Mouse (Mus musculus): Measurements from ENCODE around the gene 1700113H08Rik.

1700113H08Rik gene

DNA sequence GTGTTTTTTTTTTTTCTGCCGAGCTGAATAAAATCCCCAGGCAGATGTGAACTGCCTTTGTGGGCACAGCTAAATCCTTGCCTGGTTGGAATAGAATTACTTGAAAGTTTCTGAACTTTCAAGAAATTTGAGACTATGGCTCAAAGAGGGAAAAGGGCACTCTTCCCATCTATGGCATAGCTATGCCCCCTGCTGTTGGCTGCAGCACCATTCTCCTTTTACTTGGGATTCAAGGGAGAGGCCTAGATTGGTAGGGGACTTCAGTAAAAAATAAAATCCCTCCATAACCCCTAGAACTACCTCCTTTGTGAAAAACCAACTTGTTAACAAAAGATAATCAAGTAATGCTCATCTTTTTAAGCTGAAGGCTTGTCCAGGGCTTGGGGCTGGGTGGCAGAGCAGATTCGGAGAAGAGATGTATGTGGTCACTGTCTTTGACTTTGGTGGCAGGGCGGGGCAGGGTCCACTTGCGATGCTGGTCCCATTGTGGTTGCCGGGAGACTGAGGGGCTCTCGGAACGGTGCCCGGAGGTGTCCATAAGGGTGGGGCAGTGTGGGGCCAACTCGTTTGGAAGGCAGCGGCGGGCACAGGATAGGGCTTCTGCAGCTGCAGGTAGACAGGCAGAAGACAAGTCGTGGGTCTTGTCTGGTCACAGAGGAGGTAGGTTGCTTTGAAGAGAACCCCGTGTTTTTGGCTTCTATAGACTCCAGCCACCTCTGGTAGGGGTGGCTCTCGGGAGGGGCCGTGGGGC, at the start of gene 1700113H08Rik:
TSS of gene 1700113H08Rik (plus strand) at position 546 of the 751 bp plus-strand sequence.
- peak in 1 of 2 experiments; percentile 16 for DNase-seq

DNA sequence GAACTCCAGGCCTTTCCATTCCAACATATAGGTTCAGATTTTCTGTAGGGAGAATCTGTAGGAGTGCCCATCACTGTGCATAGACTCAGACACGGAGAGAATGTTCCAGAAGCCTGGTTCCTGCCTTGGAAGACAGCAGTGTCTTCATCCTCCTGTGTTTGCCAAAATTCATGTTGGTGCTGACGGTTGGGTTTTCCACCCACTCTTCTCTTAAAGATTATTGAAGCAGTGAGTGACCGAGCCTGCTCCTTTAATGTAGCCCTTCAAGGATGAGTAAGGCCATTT, 49.7 kb upstream of the 1700113H08Rik start:
- no peak for DNase-seq

DNA sequence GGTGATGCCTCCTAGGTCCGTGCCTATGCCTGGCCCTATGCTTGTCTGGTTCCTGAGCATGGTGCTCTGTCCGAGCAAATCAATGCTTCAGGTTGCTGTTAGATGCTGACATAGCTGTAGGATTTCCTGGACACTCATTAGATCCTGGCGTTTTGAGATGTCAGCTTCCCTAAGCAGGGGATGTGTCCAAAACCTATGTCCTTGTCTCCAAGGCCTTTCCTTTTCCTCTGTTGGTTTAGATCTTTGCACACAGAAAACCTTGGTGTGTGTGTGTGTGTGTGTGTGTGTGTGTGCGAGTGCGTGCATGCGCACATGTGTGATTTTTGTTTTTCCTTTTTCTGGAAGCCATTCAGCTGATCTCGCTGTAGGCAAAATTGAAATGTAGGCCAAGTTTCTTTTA, 45.8 kb upstream of the 1700113H08Rik start:
- no peak for DNase-seq

DNA sequence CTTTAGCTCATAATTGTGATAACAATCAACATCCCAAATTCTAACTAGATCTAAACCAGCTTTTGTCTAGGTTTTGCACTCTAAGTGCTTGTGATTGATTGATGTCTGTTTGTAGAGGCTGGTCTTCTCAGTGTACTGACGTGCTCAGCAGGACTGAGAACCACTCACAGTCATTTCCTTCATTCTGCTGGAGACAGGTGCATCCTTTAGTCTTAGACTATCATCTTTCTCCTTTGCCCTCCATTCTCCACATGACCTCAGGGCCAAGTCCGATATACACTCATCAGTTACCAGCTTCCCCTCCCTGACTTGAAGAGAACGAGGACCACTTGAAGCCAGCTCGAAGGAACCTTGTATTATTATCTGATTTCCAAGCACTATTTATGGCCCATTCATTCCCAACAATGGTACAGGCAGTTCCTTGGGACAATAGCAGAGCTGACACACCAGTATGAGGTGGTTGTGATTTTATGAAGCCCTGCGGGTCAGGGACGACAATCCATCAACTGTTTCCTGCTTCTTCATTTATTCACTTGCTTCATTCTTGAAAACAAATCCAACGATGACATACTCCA, 43.4 kb upstream of the 1700113H08Rik start:
- DNase-seq, result no peak

DNA sequence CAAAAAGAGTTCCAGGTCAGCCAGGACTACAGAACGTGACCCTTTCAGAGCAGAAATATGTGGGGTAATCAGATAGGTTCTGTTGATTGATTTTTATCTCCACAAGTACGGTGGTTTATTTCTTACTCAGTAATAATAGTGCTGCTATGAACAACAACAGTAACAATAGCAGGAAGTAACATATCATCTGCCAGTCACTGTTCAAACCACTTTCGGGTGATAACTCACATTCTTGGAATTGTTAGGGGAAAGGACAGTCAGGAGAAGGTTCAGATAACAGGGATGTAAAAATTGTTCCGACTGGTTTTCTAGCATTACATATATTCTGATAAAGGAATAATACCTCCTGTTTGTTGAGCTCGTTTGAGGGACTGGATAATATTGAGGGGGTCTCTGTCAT, 42.4 kb upstream of the 1700113H08Rik start:
- no peak for DNase-seq

DNA sequence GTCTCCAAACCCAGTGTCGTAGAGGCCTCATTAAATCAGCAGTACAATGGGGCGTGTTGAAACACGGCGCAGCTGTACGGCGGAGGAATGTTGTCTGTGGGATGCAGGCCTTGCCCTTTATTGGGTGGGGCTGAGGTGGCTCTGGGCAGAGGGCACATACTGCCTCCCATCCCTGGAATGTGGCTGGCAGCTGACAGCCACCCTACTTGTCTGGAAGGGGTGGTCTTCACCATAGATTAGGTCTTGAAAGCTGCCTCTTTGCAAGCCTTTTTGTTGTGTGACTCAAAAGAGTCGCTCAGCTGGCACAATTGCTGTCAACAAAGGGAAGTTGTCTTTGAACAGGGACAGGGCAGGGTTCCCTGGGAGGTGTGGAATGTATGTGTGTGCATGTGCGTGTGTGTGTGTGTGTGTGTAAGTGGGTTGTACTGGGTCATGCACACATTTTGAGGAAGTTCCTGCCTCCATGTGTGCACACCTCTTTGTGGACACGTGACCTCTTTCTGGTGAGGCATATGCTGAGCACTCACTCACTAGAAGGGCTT, 41.6 kb upstream of the 1700113H08Rik start:
- DNase-seq, result no peak

DNA sequence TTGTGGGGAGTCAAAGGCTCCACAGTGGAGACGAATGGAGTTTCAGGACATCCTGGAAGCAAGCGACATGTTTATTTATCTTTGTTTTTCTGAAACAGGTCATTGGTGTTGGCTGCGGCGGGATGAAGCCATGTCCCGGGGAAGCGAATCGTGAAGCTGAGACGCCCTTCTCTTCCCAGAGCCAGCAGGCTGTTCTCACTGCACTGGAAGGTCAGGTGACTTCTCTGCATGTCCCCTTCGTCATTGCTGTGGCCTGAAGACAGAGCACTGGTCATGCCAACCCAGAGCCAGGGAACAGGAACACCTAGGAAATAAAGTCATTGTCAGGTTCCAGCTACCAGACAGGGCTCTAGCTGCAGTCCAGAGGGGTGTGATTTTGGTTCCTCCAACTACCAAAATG, 39.0 kb upstream of the 1700113H08Rik start:
- no peak for DNase-seq

DNA sequence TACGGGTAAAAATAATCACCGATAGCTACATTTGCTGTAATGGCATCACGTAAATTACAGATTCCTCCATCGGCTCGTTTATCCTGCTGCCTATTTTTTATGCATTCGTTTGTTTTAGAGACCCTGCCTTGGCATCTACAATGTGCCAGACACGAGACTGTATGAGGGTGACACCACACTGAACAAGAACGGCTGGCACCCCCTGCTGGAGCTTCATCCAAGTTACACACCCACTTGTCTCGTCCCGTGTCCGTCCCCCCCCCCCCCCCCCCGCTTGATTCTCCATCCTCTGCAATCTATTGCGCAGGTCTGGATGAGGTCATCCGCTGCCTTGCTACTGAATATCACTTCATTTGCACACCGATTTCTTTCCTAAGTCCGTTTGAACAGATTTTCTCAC, 37.1 kb upstream of the 1700113H08Rik start:
- DNase-seq, result peak in 1 of 2 experiments; percentile 6

DNA sequence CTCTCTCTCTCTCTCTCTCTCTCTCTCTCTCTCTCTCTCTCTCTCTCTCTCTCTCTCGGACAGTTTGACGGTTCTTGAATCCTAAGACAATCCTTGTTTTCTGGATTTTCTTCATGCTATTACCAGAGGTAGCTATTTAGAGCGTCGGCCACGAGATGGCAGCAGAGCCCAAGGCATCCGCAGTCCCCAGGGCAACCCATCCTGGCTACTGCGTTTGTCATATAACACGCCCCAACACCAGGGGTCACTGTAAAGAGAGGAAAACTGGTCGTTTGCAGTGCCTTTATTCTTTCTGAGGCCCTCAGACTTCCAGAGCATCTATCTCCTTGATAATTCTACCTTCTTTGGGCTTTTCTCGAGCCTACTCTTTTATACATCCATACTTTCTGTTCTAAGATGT, 33.0 kb upstream of the 1700113H08Rik start:
- DNase-seq, result peak; percentile 71 to 73

DNA sequence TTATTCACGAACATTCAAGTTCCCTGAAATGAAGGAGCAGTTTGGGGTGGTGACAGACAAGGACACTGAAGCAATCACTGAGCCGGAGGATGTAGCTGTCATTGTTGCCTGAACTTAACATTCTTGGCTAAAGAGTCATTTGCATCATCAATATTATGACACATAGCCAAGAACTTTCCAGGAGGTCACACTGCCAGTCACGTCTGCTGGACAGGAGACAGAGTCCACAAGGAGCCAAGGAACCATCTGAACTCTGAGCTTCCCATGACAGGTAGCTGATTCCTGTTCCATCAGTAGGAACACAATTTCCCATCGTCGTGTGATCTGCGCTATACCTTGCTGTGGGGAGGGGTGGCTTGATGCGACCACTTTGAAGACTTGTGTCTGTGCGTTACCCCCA, 25.1 kb upstream of the 1700113H08Rik start:
- no peak for DNase-seq

DNA sequence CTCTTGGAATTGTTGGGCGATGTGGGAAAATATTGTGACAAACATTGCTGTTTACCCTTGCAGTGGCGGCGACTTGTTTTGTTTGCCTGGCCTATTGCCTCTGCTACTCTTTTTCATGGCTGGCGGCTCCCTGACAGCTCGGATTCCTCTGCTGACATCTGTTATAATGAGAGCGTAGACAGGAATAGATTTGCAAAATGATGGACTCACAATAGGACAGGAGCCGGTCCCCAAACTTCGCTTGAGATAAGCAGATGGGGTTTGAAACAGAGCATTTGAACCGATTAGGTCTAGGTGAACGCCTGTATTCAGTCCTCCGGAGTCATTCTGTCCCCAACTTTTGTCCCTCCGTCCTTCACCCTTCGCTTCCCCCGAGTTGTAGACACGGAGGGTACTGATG, 22.0 kb upstream of the 1700113H08Rik start:
- no peak for DNase-seq

DNA sequence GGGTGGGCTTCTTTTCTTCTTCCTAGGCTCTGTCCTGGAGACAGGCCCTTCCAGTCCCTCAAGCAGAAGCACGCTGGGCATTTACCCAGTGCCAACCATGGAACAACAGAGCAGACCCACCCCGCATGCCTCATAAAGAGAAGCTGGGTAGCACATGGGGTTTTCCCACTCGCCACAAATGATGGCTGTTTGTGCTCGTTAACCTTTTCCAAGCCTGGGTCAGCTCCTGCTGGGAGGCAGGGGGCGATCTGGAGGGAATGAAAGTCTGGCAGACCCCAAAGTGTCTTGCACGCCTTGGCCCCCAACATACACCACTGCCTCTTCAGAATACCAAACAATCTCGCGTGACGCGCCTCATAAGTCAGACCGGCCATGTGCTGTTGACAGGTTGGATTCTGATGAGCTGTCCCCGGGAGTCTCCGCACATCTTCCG, 21.6 kb upstream of the 1700113H08Rik start:
- no peak for DNase-seq

DNA sequence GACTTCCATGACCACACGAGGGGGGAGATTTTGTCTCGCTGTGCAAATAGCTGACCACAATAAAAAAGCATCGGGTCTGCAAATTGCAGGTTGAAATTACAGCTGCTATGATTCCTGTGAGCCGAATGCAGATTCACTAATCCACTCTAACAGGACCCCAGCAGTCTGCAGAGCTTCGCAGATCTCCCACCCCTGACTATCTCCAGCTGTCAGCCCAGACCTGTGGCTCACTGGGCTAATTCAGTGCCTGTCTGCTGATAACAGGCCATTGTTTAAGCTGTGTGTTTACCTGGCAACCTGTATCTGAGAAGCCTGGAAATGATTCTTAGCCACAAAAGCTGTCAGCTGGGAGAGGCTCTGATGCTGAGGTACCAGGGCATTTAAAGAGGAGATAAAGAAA, 20.8 kb upstream of the 1700113H08Rik start:
- no peak for DNase-seq

DNA sequence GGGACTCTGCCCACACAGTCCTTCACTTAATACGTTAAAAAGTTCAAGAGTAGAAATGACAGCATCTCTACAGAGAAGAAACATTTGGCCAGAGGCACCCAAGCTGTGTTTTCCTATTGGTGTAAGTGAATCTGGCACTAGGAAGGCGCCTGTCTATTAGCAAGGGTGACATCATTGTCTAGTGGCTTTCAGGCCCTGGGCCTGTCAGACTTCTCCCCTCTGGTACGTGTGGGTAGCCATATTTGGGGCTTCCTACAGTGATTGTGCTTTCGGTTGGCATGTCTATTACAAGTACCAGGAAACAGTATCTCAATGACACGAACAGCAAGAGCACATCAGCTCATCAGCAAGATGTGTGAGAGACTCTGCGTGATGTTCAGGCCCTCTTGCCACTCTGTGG, 18.5 kb upstream of the 1700113H08Rik start:
- no peak for DNase-seq

DNA sequence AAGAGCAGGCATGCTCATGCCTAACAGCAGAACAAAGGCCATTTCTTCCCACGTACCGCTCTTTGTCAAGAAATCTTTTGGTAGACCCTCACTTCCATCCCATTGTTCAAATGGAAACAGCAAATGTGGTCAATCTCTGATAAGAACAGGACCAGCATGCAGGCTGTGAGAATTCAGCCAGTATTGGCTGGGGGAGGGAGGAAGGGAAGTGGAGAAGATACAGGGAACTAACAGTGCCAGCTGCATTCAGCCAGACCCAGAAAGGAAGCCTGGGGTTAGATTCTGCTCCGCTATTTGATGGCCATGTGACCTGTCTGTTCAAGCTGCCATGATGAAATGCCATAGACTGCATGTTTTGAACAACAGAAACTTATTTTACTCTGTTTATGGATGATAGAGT, 18.0 kb upstream of the 1700113H08Rik start:
- no peak for DNase-seq

DNA sequence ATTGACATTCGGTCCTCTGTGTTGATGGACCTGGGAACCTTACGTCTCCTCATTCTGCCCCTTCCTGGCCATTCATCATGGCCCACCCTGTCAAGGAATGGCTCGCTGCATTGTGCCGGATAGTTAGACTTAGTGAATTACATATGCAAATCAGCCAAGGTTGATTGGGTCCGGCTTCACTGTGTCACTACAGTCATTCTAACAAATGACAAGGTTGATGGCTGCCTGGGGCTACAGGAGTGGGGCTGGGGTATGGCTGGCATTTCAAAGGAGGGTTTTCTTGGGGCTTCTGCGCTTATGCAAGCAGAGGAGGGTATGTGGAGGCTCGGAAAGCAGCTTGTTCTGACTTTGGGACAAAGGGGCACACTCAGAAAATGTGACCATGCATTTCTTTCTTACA, 16.6 kb upstream of the 1700113H08Rik start:
- no peak for DNase-seq

DNA sequence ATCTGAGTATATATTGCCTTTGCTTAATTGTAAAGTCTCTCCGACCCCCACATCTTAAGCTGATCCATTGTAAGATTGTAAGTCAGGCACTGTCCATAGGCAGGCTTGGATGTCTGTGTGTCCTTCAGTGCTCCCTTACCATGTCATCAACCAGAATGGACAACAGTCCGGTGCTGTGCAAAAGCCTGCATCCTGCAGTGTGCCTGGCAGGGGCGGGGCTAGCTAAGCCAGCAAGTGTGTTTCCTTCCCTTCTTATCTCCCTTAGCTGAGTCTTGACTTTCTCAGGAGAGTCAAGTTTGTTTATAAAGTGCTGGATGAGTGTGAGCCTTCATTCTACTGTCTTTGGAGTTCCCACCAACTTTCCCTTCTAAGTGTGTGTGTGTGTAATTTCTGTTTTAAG, 12.6 kb upstream of the 1700113H08Rik start:
- DNase-seq, result no peak

DNA sequence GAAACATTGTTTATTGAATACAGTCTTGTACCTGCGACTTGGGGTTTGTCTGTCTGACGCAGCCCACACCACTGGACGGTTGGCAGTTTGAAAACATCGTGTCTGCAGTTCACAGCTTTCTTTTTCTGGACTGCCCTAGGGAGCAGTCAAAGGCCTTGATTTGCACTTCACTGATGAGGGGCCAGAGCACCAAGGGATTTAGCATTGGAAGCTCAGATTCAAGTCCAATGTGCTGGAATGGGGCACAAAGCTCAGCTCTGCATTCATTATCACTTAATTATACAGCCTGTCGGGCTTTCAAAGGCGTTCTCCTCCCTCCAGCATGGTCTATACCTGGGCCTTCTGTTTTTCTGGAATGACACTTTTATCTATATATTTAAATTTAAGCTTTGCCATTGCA, 11.4 kb upstream of the 1700113H08Rik start:
- DNase-seq, result no peak

DNA sequence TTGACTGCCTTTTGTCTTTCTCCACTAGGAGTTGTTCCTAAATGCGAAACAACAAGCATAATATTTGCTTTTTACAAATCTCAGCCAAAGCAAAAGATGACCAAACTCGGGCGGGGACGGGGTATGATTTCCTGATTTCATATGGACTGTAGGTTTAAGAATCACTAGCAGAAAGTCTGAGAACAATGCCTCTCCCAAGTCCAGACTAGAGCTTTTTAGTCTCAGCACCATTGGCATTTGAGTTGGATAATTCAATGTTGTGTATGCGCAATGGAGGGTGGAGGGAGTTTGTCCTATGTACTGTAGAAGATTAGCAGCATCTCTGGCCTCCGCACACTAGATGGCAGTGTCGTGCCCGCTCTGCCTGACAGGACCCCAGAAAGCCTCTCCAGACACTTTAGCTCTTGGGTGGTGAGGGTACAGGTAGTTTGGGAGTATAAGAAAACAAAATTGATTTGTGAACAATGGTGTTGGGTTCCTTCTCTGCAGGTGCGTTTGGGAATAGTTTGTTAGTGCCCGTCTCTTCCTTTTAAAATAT, 10.8 kb upstream of the 1700113H08Rik start:
- DNase-seq, result peak; percentile 46 to 50

DNA sequence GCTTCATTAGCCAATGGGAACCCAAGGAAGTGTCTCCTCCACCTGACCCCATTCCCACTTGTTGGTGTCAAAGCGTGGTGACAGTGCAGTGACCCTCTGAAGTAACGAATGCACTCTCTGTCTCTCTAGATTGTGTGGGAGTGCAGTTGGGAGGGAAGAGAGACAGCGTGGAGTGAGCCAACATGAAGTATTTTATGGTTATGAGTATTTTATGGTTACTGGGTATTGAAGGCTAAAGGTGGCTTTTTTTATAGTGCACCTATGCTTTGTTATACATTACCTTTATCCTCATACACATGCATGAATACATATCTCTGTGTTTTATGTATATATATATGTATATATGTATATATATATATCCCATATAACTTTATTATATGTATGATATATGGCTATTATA, 8.7 kb upstream of the 1700113H08Rik start:
- no peak for DNase-seq

DNA sequence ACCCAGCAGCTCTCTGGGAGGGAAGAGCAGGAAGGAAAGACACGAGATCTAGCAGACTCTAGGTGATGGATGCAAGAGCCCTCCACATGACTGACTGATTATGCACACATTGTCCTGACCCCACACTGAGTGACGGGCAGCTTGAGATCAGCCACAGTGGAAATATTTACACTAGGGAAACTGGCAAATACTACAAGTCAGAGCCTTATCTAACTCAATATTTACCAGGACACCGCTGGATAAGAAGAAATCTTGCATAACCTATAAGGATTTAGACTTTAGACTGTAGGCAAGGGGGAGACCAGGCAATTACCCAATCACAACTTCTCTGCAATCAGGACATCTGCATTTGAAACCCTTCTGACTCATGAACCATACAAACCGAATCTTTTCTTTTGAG, 6.1 kb upstream of the 1700113H08Rik start:
- no peak for DNase-seq

DNA sequence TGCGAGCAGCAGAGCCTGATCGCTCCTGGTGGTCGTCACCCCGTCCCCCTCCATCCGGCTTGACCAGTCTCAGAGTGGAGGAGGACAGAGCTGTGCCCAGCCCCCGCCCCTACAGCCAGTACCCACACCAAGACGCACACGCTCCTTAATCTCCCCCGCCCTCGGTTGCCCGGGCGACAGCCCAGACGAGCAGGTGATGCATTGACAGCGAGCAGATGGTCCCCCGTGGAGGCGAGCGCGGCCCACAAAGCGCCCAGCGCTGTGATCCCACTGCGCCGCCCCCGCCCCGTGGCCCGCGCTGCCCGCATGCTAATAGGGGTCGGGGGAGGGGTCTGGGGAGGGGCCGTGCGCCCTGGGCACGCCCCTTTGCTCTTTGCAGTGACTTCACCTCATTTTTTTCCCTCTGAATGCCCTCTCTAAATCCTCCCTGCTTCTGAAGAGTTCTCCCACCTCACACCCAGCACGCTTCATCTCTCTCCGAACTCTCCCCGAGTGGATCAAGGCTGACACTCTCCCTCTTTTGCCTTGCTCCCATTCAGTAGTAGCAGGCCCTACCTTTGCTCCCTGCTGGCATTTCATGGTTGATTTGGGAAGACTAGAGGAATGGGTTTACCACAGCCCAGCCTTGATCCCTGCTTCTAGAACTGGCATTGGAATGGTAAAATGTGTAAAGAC, 543 bp downstream of the 1700113H08Rik start:
- DNase-seq, result peak; percentile 58 to 76

DNA sequence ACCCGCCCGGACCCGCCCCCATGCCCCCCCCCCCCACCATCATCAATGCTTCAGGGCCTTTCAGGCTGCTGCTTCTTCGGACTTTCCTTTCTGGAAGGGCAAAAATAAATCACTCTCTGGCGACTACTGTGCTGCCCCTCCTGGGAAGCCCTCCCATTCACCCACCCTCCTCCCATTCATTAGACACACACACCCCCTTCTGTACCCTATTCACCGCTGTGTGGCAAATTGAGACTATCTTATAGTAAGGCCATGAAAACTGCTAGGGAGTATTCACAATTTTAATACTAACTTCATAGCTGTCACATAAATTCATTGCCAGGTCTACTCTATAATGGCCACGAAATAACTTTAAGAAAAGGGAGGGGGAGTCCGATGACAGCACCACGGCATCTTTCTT, 1.1 kb downstream of the 1700113H08Rik start:
- no peak for DNase-seq

DNA sequence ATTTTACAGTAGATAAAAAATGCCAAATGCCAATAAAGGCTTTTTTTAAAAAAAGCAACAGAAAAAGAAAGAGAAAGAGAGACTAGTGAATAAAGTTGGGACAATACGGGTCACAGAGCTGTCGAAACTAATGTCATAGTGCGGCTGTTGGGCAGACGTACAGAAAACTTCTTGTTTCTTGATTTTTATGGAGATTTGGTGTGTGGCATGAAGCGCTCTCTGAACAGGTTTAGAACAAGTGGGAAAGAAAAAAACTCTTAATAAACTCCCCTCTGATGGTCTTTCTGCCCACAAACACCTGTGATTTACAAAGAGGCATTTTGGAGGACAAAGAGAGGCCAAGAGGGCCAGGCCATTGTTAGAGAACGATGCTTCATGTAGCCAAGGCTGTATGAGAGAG, 1.6 kb downstream of the 1700113H08Rik start:
- no peak for DNase-seq
